11 mouse cellular contexts compared by ENCODE assay signal in genomic region chr1:41651804-41652203, GRCm38 (mm10).
A peak's percentile ranks its signal among the peaks of the same experiment; 100 is the strongest.
DNase-seq lines count a peak whose midpoint lies in the region; ATAC-seq and TF ChIP-seq lines count a peak whose summit lies in the region.
"Had no signal": no experiment of that assay in that cellular context is flagged by ENCODE, and none has a peak within 500 bp of the region (broad histone marks: within the 10 kb centered on the region; RNA-seq: fewer than 3 reads in every experiment).

No protein-coding gene starts in this region.

- H3K27me3 ChIP-seq in hindbrain, embryonic 10.5 days (ENCODE audit: insufficient read depth, poor library complexity, severe bottlenecking): no peaks in the 10 kb centered on the region
- no peaks in the 10 kb centered on the region for H3K27me3 ChIP-seq in hindbrain, embryonic 11.5 days (ENCODE audit: control insufficient read depth, insufficient read depth, low read length)
- no peaks in the 10 kb centered on the region for H3K27me3 ChIP-seq in embryonic facial prominence, embryonic 11.5 days (ENCODE audit: control insufficient read depth, insufficient read depth, low read length)
- no peaks in the 10 kb centered on the region for H3K27me3 ChIP-seq in hindbrain, embryonic 13.5 days
- no peaks in the 10 kb centered on the region for H3K27me3 ChIP-seq in midbrain, postnatal 0 days (ENCODE audit: insufficient read depth, low read length)
- H3K27me3 ChIP-seq: embryonic facial prominence, embryonic 12.5 days had no signal

- H3K27ac ChIP-seq in hindbrain, embryonic 10.5 days: peak overlapping the region; percentile 40; the same call in 1 of the 2 replicates
- H3K27ac ChIP-seq in hindbrain, embryonic 11.5 days (ENCODE audit: low read depth, low read length): no peak overlapping the region
- H3K27ac ChIP-seq in embryonic facial prominence, embryonic 11.5 days (replicated peaks; ENCODE audit: low read depth, low read length): no peak overlapping the region
- no peak overlapping the region for H3K27ac ChIP-seq in hindbrain, embryonic 13.5 days
- no peak overlapping the region for H3K27ac ChIP-seq in midbrain, postnatal 0 days (ENCODE audit: low read depth, low read length)
- H3K27ac ChIP-seq: embryonic facial prominence, embryonic 12.5 days had no signal

- H3K9ac ChIP-seq in hindbrain, embryonic 11.5 days (ENCODE audit: low read depth, low read length): no peak overlapping the region
- H3K9ac ChIP-seq in embryonic facial prominence, embryonic 11.5 days (replicated peaks; ENCODE audit: low read length): no peak overlapping the region
- H3K9ac ChIP-seq in hindbrain, embryonic 13.5 days: no peak overlapping the region
- H3K9ac ChIP-seq in midbrain, postnatal 0 days (replicated peaks; ENCODE audit: low read length, poor library complexity, severe bottlenecking): no peak overlapping the region
- H3K9ac ChIP-seq: embryonic facial prominence, embryonic 12.5 days had no signal

- H3K4me2 ChIP-seq in hindbrain, embryonic 11.5 days (replicated peaks; ENCODE audit: low read depth, low read length): no peak overlapping the region
- H3K4me2 ChIP-seq in embryonic facial prominence, embryonic 11.5 days (ENCODE audit: low read depth, low read length): no peak overlapping the region
- peak overlapping the region; percentile 28; the same call in 1 of the 2 replicates for H3K4me2 ChIP-seq in hindbrain, embryonic 13.5 days
- 0 out of 2 replicates have a peak overlapping the region, but pooled peaks have one; percentile 18 for H3K4me2 ChIP-seq in midbrain, postnatal 0 days (ENCODE audit: low read depth, low read length, poor library complexity, severe bottlenecking)
- H3K4me2 ChIP-seq: embryonic facial prominence, embryonic 12.5 days had no signal

- peaks cover 12% of the 10 kb centered on the region for H3K4me1 ChIP-seq in hindbrain, embryonic 10.5 days (replicated peaks)
- H3K4me1 ChIP-seq in hindbrain, embryonic 11.5 days (replicated peaks; ENCODE audit: control insufficient read depth, insufficient read depth, low read length): no peaks in the 10 kb centered on the region
- H3K4me1 ChIP-seq in embryonic facial prominence, embryonic 11.5 days (ENCODE audit: control insufficient read depth, insufficient read depth, low read length): no peaks in the 10 kb centered on the region
- peaks cover 13% of the 10 kb centered on the region for H3K4me1 ChIP-seq in hindbrain, embryonic 13.5 days (replicated peaks)
- no peaks in the 10 kb centered on the region; the same call in 1 of the 2 replicates for H3K4me1 ChIP-seq in midbrain, postnatal 0 days (ENCODE audit: insufficient read depth, low read length)

- no peaks in the 10 kb centered on the region for H3K36me3 ChIP-seq in hindbrain, embryonic 10.5 days
- no peaks in the 10 kb centered on the region for H3K36me3 ChIP-seq in hindbrain, embryonic 11.5 days (ENCODE audit: control insufficient read depth, insufficient read depth, low read length)
- H3K36me3 ChIP-seq in embryonic facial prominence, embryonic 11.5 days (replicated peaks; ENCODE audit: control insufficient read depth, insufficient read depth, low read depth, low read length): no peaks in the 10 kb centered on the region
- no peaks in the 10 kb centered on the region for H3K36me3 ChIP-seq in hindbrain, embryonic 13.5 days
- no peaks in the 10 kb centered on the region for H3K36me3 ChIP-seq in midbrain, postnatal 0 days (ENCODE audit: insufficient read depth, low read length)
- H3K36me3 ChIP-seq: embryonic facial prominence, embryonic 12.5 days had no signal

- H3K9me3 ChIP-seq in hindbrain, embryonic 10.5 days: no peaks in the 10 kb centered on the region
- no peaks in the 10 kb centered on the region for H3K9me3 ChIP-seq in hindbrain, embryonic 11.5 days (ENCODE audit: control insufficient read depth, low read length)
- H3K9me3 ChIP-seq in embryonic facial prominence, embryonic 11.5 days (replicated peaks; ENCODE audit: control insufficient read depth, low read length): no peaks in the 10 kb centered on the region
- no peaks in the 10 kb centered on the region for H3K9me3 ChIP-seq in hindbrain, embryonic 13.5 days
- H3K9me3 ChIP-seq in midbrain, postnatal 0 days (ENCODE audit: low read length): no peaks in the 10 kb centered on the region
- H3K9me3 ChIP-seq: embryonic facial prominence, embryonic 12.5 days had no signal

- WGBS in hindbrain, embryonic 10.5 days: 64% methylated on average over 9 of the region's 9 CpGs
- 64% methylated on average over 9 of the region's 9 CpGs for WGBS in hindbrain, embryonic 11.5 days
- 34% methylated on average over 9 of the region's 9 CpGs for WGBS in embryonic facial prominence, embryonic 11.5 days
- 37% methylated on average over 9 of the region's 9 CpGs for WGBS in hindbrain, embryonic 13.5 days
- 25% methylated on average over 9 of the region's 9 CpGs for WGBS in midbrain, postnatal 0 days

- H3K4me3 ChIP-seq in hindbrain, embryonic 10.5 days: no peak overlapping the region
- no peak overlapping the region for H3K4me3 ChIP-seq in hindbrain, embryonic 11.5 days (ENCODE audit: low read depth, low read length)
- no peak overlapping the region for H3K4me3 ChIP-seq in embryonic facial prominence, embryonic 11.5 days (ENCODE audit: low read depth, low read length)
- no peak overlapping the region for H3K4me3 ChIP-seq in hindbrain, embryonic 13.5 days
- no peak overlapping the region for H3K4me3 ChIP-seq in midbrain, postnatal 0 days (ENCODE audit: low read depth, low read length)
- H3K4me3 ChIP-seq: embryonic facial prominence, embryonic 12.5 days; myocyte had no signal

- no peak for ATAC-seq in hindbrain, embryonic 11.5 days (ENCODE audit: low FRiP score)
- no peak for ATAC-seq in embryonic facial prominence, embryonic 11.5 days (replicated peaks; ENCODE audit: insufficient number of reproducible peaks, low FRiP score, low TSS enrichment, low read depth)
- ATAC-seq in hindbrain, embryonic 13.5 days (ENCODE audit: low FRiP score): 0 out of 2 replicates have a peak, but pooled peaks have one; percentile 72
- no peak for ATAC-seq in midbrain, postnatal 0 days (ENCODE audit: low FRiP score)
- no peak for ATAC-seq in megakaryocyte progenitor cell, adult 5-6 weeks (replicated peaks; ENCODE audit: poor library complexity)

- TF ChIP-seq CTCF in midbrain, postnatal 0 days (IDR thresholded peaks at IDR 0.05): no peak

- DNase-seq in hindbrain, embryonic 10.5 days (ENCODE audit: low spot score): no peak
- DNase-seq in hindbrain, embryonic 11.5 days (ENCODE audit: low spot score): no peak
- peak; percentile 10 for DNase-seq in embryonic facial prominence, embryonic 11.5 days (ENCODE audit: low spot score)
- DNase-seq in midbrain, postnatal 0 days (ENCODE audit: low spot score): peak; percentile 34
- no peak for DNase-seq in layer of hippocampus, adult 11-12 months (ENCODE audit: low spot score)
- DNase-seq in adrenal gland, adult 18-20 months (ENCODE audit: low spot score in 2 of 2): no peak
- DNase-seq: lung, adult 2 months had no signal

Comparison
In these comparisons a context has a peak if more than half of its experiments do, and no peak if none do; other contexts are left out.
1. H3K4me2 ChIP-seq: peak in hindbrain, embryonic 13.5 days (single experiment) and midbrain, postnatal 0 days (single experiment); none in hindbrain, embryonic 11.5 days (single experiment) and embryonic facial prominence, embryonic 11.5 days (single experiment).
2. DNase-seq: peak in embryonic facial prominence, embryonic 11.5 days (single experiment) and midbrain, postnatal 0 days (single experiment); none in hindbrain, embryonic 10.5 days (single experiment), hindbrain, embryonic 11.5 days (single experiment), layer of hippocampus, adult 11-12 months (single experiment) and adrenal gland, adult 18-20 months (0 of 2).